Mouse (Mus musculus) liver, embryonic 15.5 days (tissue): ENCODE measurements around the gene Tmem37. TPM values are rescaled to one million over a fixed set of nuclear protein-coding genes. Genes with fewer than 3 reads are reported as not detected.

Experiments
- ATAC-seq: fragments of 200-750 bp; cut with Nextera tagmentation; 2 replicates; pipeline ENCODE4 v1.8.0; 2017; ENCODE audit warnings: moderate number of reproducible peaks, mild to moderate bottlenecking, moderate library complexity; ENCODE audit not compliant: insufficient read depth
- H3K27ac ChIP-seq: fragments of 300-500 bp; sonication (generic); replicated peaks from 2 replicates; pipeline ENCODE4 v1.5.1; 2015; ENCODE audit warnings: mild to moderate bottlenecking, inconsistent platforms
- H3K27me3 ChIP-seq: fragments of 300-500 bp; sonication (generic); 2 replicates; pipeline ENCODE4 v1.6.1; 2015; ENCODE audit warnings: mild to moderate bottlenecking, inconsistent platforms
- H3K36me3 ChIP-seq: fragments of 300-500 bp; sonication (generic); replicated peaks from 2 replicates; pipeline ENCODE4 v1.6.1; 2015; ENCODE audit warnings: moderate library complexity, mild to moderate bottlenecking, inconsistent platforms
- H3K4me1 ChIP-seq: fragments of 300-500 bp; sonication (generic); replicated peaks from 2 replicates; pipeline ENCODE4 v1.6.1; 2015; ENCODE audit warnings: inconsistent platforms
- H3K4me2 ChIP-seq: fragments of 300-500 bp; sonication (generic); 2 replicates; pipeline ENCODE4 v1.6.1; 2015; ENCODE audit warnings: moderate library complexity, mild to moderate bottlenecking, inconsistent platforms
- H3K4me3 ChIP-seq: fragments of 300-500 bp; sonication (generic); replicated peaks from 2 replicates; pipeline ENCODE4 v1.5.1; 2015; ENCODE audit warnings: mild to moderate bottlenecking, inconsistent platforms
- H3K9ac ChIP-seq: fragments of 300-500 bp; sonication (generic); 2 replicates; pipeline ENCODE4 v1.6.1; 2015; ENCODE audit warnings: moderate library complexity, mild to moderate bottlenecking, inconsistent platforms
- H3K9me3 ChIP-seq: fragments of 300-500 bp; sonication (generic); replicated peaks from 2 replicates; pipeline ENCODE4 v1.6.1; 2016; ENCODE audit warnings: inconsistent platforms
- WGBS: fragments of 180-500 bp; shearing (Covaris S2); methylation state at CpG from one replicate; pipeline ENCODE4 v1.1.7; 2015; ENCODE audit warnings: mixed read lengths; ENCODE audit not compliant: insufficient replicate concordance; 5-methylcytosine and 5-hydroxymethylcytosine counted together
- polyA plus RNA-seq: library from polyadenylated mRNA; unstranded; fragments of >200 nt; fragmentation: Nextera tagmentation; extraction: Ambion mirVana; gene quantifications from 2 replicates; pipeline ENCODE4 v1.2.1, GENCODE M21; 2015

Gene Tmem37
- polyA plus RNA-seq, 1 experiment from 2014 or later, result 84.6 TPM

DNA sequence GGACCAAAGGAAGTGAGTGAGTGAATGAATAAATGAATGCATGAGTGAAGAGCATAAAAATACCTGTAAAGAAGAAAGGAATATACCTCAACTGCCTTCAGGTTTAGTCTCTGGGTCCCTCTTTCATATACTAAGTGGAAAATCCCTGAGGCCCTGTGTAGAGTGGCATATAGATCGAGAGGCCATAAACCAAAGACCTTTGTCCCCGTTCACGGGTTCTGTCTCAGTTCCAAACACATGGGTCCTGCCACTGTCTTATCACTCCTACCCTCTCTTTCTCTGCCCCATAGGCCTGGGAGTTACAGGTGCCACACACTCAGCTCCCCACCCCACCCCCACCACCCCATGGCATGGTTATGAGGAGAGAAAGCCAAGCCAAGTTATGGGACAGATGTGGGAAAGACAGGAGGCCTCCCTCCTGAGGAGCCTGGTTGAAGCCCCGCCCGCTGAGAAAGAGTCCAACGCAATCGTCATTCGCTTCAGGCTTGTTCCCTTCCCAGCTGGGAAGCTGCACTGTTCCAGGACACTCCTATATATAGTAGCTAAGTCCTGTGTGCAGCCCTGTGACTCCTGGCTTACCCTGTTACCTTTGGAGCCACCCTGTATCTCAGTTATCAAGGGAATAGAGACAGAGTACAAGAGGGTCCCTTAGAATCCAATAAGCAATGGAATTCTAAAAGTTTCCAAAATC, 17.2 kb upstream of the Tmem37 start:
- 71% methylated on average over 8 of the region's 8 CpGs for WGBS
- Histone ChIP-seq H3K4me1 (0 out of 2 replicates have a peak, but pooled peaks cover 2% of the 10 kb centered on the region), H3K4me3 (no peak overlapping the region), H3K36me3 (no peaks in the 10 kb centered on the region), H3K27ac (no peak overlapping the region), H3K4me2 (no peak overlapping the region), H3K9me3 (no peaks in the 10 kb centered on the region), H3K9ac (no peak overlapping the region), H3K27me3 (no peaks in the 10 kb centered on the region)
- ATAC-seq, result no peak

DNA sequence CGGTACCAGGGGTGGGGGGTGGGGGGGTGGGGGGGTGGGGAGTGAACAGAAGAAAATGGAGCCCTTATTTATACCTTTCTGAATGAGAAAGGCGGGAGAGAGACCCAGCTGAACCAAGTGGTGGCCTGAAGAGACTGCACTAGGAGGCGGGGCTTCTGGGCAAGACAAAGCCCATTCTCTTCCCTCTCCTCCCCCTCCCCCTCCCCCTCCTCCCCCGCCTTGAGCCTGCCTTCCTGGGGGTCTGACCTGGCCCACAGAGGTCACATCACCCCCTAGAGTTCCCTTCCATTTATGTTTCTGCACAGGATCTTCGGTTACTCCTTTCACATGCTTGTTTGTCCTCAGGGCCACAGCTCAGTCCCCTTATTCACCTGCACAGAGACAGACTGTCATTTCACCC, 15.3 kb upstream of the Tmem37 start:
- no peaks in the 10 kb centered on the region for H3K36me3 ChIP-seq
- WGBS, result 26% methylated on average over 5 of the region's 5 CpGs
- H3K27ac ChIP-seq, result no peak overlapping the region
- no peaks in the 10 kb centered on the region for H3K9me3 ChIP-seq
- no peak overlapping the region for H3K4me3 ChIP-seq
- ATAC-seq, result no peak
- H3K27me3 ChIP-seq, result no peaks in the 10 kb centered on the region
- H3K4me2 ChIP-seq, result no peak overlapping the region
- no peak overlapping the region for H3K9ac ChIP-seq
- H3K4me1 ChIP-seq, result no peaks in the 10 kb centered on the region

DNA sequence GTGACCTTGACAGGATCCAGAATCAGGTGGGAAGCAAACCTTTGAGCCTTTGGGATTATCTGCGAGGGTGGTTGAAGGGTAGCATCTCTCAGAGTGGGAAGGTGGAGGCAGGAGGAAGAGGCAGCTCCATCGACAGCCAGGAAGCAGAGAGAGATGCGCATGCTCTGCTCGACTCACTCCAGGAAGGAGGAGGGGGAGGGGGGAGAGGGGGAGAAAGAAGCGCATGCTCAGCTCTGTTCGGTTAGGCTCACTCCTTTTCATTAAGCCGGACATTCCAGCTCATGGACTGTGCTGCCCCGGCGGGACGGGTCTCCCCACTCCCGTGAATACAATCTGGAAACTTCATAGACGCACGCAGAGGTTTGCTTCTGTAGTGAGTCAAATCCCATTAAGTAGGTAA, 12.8 kb upstream of the Tmem37 start:
- no peaks in the 10 kb centered on the region for H3K27me3 ChIP-seq
- no peak overlapping the region for H3K9ac ChIP-seq
- no peak for ATAC-seq
- H3K27ac ChIP-seq, result no peak overlapping the region
- no peaks in the 10 kb centered on the region for H3K36me3 ChIP-seq
- WGBS, result 61% methylated on average over 13 of the region's 13 CpGs
- H3K9me3 ChIP-seq, result no peaks in the 10 kb centered on the region
- peaks cover 14% of the 10 kb centered on the region for H3K4me1 ChIP-seq
- H3K4me3 ChIP-seq, result no peak overlapping the region
- H3K4me2 ChIP-seq, result no peak overlapping the region

DNA sequence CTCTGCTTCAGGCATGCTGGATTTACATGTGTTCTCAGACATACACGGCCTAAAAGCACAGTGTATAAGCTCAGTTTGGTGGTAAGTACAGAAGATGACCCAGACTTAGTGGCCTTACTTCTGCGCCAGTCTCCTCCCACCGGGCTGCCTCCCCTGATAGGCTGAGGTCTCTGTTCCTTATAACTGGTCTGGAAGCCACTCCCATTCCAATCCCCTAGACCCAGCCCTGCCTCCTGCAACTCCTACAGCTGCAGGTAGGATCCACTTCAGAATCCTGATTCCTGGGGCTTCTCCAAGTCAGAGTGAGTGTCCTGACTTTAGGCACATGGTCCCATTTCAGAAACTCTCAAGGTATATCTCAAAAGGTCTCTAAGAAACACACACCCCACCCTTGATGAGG, 11.8 kb upstream of the Tmem37 start:
- H3K4me1 ChIP-seq, result peaks cover 14% of the 10 kb centered on the region
- no peaks in the 10 kb centered on the region for H3K36me3 ChIP-seq
- H3K9me3 ChIP-seq, result no peaks in the 10 kb centered on the region
- no peak overlapping the region for H3K4me3 ChIP-seq
- H3K27me3 ChIP-seq, result no peaks in the 10 kb centered on the region
- no peak overlapping the region for H3K4me2 ChIP-seq
- no peak for ATAC-seq
- no peak overlapping the region for H3K9ac ChIP-seq
- WGBS, result 48% methylated on average over 3 of the region's 3 CpGs
- no peak overlapping the region for H3K27ac ChIP-seq

DNA sequence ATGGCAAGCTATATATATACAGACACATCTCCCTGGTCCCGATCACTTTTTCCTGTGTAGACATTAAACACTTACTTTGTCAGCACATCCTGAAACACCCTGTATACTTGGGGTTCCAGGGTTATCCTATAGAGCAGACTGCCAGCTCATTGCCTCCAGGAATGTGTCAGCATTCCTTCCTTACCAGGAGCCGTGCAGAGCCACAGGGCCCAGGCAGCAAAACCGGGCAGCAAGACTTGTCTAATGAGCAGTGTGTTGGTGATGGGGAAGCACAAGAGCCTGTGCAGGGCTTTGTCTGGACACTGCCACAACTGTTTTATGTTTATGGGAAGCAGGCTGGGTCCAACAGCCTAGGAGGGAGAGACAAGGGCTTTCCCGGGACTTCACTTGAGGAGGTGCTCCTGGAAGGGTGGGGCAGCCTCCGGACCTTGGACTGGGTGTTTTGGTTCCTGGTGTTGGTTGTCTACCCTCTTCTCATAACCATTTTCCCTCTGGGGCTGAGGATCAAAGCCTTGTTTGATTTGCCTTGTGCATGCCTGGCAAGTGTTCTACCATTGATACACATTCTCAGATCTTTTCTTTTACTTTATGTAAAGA, 10.1 kb upstream of the Tmem37 start:
- ATAC-seq, result no peak; the same call in 1 of the 2 replicates
- Histone ChIP-seq H3K27me3 (no peaks in the 10 kb centered on the region), H3K9ac (no peak overlapping the region), H3K27ac (0 out of 2 replicates have a peak overlapping the region, but pooled peaks have one; percentile 6), H3K9me3 (no peaks in the 10 kb centered on the region), H3K4me1 (peaks cover 14% of the 10 kb centered on the region), H3K4me3 (no peak overlapping the region), H3K4me2 (no peak overlapping the region), H3K36me3 (no peaks in the 10 kb centered on the region)
- WGBS, result 50% methylated on average over 5 of the region's 5 CpGs

DNA sequence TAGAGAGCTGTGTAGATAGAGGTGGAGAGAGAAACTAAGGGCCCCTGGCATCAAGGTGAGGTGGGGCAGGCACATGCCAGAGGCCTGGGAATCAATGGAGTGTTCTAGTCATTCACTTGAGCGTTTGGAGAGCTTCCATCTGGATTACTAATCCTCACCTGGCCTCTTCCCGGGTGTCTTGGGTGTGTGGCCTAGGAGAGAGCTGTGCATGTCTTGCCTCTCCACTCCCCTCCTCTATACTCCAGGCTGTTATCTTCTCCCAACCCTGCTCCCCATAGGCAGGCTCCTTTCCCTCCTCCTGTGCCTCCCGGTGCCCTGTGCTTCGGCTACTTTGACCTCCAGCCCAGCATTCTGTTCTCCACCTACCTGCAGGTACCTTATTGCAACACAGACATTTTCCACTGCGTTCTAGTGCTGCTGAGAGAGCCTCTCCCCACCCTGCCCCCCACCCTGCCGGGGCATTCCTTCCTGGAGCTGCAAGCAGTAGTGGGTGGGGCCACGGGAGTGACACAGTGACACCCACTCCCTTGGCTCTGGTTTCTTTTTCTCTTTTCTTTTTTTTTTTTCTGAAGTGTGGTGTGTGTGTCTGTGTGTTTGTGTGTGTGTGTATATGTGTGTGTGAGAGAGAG, 9.2 kb upstream of the Tmem37 start:
- peak overlapping the region; percentile 4; the same call in 1 of the 2 replicates for H3K4me2 ChIP-seq
- 27% methylated on average over 7 of the region's 7 CpGs for WGBS
- no peak overlapping the region for H3K9ac ChIP-seq
- H3K36me3 ChIP-seq, result no peaks in the 10 kb centered on the region
- no peak overlapping the region; the same call in 1 of the 2 replicates for H3K27ac ChIP-seq
- ATAC-seq, result peak; percentile 66
- peaks cover 14% of the 10 kb centered on the region for H3K4me1 ChIP-seq
- no peaks in the 10 kb centered on the region for H3K9me3 ChIP-seq
- H3K4me3 ChIP-seq, result no peak overlapping the region
- H3K27me3 ChIP-seq, result no peaks in the 10 kb centered on the region

DNA sequence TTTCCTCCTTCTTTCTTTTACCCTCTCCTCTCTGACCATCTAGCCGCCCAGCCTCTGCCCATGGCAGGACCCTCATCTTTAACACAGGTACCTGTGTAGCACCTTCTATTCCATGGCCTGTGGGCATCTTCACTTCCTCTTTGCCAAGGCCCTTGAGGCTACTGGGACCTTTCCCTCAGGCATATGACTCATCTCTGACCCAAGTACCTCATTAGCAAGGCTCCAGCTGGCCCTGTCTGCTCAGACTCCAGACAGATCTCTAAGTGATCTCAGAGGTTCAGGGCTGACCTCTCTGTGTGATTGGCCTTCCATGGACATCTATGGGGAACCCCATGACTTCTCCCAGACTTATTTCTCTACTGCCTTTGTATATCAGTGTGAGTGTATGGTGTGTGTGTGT, 6.8 kb upstream of the Tmem37 start:
- Histone ChIP-seq H3K9me3 (no peaks in the 10 kb centered on the region), H3K4me1 (peaks cover 14% of the 10 kb centered on the region), H3K4me3 (no peak overlapping the region), H3K4me2 (no peak overlapping the region), H3K9ac (no peak overlapping the region), H3K27me3 (no peaks in the 10 kb centered on the region), H3K27ac (no peak overlapping the region), H3K36me3 (no peaks in the 10 kb centered on the region)
- 63% methylated on average over 1 of the region's 1 CpGs for WGBS
- no peak for ATAC-seq

DNA sequence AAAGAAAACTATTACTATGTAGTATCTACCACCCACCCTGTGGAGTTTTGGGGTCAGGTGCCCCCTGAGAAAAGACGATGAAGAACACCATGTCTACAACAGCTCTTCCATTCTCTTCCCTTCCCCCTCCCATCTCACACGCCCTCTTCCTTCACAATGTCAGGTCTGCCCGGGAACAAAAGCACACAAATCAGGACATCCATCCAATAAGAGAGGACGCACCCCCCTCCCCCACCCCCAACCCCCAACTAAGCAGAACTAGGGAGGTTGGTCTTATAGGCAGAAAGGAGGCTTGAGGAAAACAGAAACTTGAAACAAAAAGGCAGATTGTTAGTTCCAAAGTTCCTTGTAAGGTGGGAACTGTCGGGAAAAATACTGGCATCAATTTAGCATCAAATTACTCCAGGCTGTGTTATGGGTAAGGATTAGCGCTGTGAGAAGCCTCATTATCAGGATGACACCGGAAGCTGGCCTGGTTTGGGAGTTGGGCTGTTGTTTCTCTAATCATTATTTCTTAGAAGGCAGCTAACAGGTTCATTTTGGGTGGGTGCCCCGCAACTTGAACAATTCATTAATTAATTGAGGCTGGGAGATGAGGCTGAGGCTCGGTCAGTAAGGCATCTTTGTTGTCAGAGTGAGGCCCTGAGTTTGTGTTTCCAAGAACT, 4.0 kb upstream of the Tmem37 start:
- Histone ChIP-seq H3K9ac (no peak overlapping the region), H3K4me2 (no peak overlapping the region), H3K36me3 (no peaks in the 10 kb centered on the region), H3K9me3 (no peaks in the 10 kb centered on the region), H3K27me3 (peaks cover 25% of the 10 kb centered on the region), H3K4me1 (peaks cover 3% of the 10 kb centered on the region; the same call in 1 of the 2 replicates), H3K27ac (no peak overlapping the region), H3K4me3 (no peak overlapping the region)
- WGBS, result 31% methylated on average over 9 of the region's 9 CpGs
- ATAC-seq, result no peak

DNA sequence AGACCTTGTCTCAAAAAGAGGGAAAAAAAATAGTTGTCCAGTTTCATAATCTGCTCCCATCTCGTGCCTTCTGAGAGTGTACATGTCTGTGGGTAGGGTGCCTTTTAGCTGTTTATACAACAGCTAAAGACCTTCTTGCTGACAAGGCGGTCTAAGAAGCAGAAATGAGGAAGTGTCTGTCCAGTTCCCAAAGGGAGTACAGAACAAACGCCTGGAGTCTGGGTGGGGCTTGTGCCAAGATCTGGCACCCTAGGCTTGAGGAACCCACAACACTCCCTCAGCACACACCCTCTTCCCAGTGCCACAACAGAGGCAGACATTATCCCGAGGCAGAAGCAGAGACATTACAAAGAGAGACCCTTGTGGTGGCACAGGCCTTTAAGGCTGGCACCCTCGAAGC, 1.6 kb upstream of the Tmem37 start:
- H3K36me3 ChIP-seq, result no peaks in the 10 kb centered on the region
- peaks cover 29% of the 10 kb centered on the region for H3K27me3 ChIP-seq
- H3K4me2 ChIP-seq, result no peak overlapping the region
- no peaks in the 10 kb centered on the region for H3K9me3 ChIP-seq
- no peak overlapping the region for H3K9ac ChIP-seq
- no peak for ATAC-seq
- no peak overlapping the region for H3K4me3 ChIP-seq
- WGBS, result 28% methylated on average over 5 of the region's 5 CpGs
- no peak overlapping the region for H3K27ac ChIP-seq
- H3K4me1 ChIP-seq, result peaks cover 3% of the 10 kb centered on the region

DNA sequence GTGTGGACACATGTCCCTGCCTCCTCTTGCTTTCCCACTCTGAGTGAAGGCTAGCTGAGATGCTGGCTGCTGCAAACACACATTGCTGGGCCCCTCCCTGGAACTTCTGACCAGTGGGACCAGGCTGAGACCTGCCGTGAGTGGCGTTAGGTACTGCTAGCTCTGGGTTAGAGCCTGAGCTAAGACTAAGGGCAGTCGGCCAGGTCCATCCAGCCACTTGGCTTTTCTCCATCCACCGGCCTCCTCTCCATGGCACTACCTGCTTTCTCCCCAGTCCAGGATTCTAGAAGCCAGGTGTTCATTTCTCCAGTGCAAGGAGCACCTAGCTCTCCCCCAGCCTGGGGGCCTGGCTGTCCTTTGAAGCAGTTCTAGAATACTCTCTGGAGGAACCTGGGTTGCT, 1.1 kb upstream of the Tmem37 start:
- Histone ChIP-seq H3K36me3 (no peaks in the 10 kb centered on the region), H3K27ac (no peak overlapping the region), H3K4me3 (no peak overlapping the region), H3K9me3 (no peaks in the 10 kb centered on the region), H3K4me2 (no peak overlapping the region), H3K4me1 (peaks cover 3% of the 10 kb centered on the region), H3K9ac (no peak overlapping the region), H3K27me3 (peaks cover 29% of the 10 kb centered on the region)
- ATAC-seq, result no peak
- 67% methylated on average over 4 of the region's 4 CpGs for WGBS

DNA sequence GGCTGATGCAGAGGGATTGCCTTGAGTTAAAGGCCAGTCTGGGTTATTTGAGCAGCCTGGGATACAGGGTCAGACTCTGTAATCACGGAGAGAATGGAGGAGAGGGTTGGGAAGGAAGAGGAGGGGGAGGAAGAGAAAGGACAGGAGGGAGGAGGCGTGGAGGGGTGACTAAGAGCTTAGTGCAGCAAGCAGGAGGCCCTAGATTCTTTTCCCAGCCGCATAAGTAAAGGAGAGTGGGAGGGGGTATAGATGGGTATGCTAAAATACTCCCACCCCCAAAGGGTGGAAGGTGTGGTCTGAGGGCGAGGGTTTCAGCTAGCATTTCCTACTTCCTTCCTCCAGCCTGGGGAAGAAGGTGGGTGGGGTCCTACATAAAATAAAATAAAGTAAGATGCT, 431 bp upstream of the Tmem37 start:
- H3K9me3 ChIP-seq, result no peaks in the 10 kb centered on the region
- H3K4me1 ChIP-seq, result peaks cover 4% of the 10 kb centered on the region
- ATAC-seq, result peak; percentile 4; the same call in 1 of the 2 replicates
- H3K4me2 ChIP-seq, result peak overlapping the region; percentile 58
- no peak overlapping the region for H3K9ac ChIP-seq
- no peaks in the 10 kb centered on the region for H3K36me3 ChIP-seq
- peak overlapping the region; percentile 51; the same call in 1 of the 2 replicates for H3K27ac ChIP-seq
- peaks cover 29% of the 10 kb centered on the region for H3K27me3 ChIP-seq
- H3K4me3 ChIP-seq, result peak overlapping the region; percentile 49; the same call in 1 of the 2 replicates
- WGBS, result 18% methylated on average over 4 of the region's 4 CpGs
